Mouse (Mus musculus) hindlimb bud, embryonic 11.5 days (tissue): Measurements from ENCODE around the gene Rrbp1.
A peak's percentile ranks its signal among the peaks of the same experiment; 100 is the strongest.

ENCODE experiments used
- DNase-seq: peaks from one replicate; pipeline ENCODE4 v3.0.0-alpha.2; 2012; ENCODE audit warnings: low read depth, low spot score; ENCODE audit errors: extremely low spot score

Gene Rrbp1

GRCm38 (mm10) chr2:143918831-143919502, 92.1 kb downstream of the Rrbp1 start:
- DNase-seq = no peak

GRCm38 (mm10) chr2:143917622-143918021, 93.4 kb downstream of the Rrbp1 start:
- no peak for DNase-seq

DNA sequence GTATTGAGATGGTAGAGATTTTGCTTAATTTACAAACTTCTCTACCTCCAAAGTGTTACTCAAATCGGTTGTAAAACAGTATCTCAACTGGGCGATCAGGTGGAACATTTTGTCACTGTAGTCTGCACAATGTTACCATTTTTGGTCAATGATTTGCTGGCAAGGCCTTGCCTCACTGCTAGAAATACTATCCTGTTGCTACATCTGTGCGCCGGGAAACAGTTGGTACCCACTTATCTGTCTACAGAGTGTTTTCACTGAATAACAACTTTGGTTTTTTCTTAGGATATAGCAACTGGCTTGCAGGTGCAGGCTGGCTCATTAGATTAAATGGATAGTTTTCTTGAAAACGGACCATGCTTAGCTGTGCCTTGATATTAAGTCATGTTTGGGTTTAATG, 94.8 kb downstream of the Rrbp1 start:
- DNase-seq = no peak

GRCm38 (mm10) chr2:143915600-143916135, 95.4 kb downstream of the Rrbp1 start:
- no peak for DNase-seq

DNA sequence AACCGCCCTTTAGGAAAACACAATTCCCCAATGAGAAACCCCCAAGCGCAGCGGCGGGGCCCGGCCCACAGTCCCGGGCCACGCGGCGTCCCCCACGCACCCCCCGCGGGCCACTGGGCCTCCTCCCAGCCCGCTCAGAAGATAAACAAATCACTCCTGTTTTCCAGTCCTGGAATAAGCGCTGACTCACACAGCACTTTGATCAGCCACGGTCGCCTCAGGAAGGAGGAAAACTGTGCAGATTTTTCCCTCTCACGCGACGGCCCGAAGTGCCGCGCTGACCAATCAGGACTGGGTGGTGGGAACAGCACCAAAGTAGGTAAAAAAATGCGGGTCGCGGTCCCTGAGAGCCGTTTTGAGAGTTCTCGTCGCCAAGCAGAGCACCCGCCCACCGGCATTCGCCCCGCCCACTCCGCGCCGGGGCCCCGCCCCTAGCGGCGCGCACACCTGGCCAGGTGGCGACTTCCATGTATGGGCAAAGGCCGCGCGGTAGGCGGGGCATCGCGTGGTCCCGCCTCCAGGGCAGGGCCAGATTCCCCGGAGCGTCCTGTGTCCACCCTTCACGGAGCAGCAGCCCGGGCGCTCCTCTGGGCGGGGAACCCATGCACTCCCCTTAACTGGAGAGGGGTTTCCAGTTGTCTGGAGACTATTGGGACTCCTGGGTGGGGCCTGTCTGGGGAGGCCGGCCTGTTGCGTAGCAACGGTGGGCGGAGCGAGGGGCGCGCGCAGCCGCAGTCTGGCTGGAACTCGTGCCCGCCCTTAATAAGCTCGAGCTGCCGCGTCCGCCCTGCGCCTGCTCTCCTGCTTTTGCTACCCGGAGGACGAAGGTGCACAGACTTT, 96.1 kb downstream of the Rrbp1 start, which contains the start of gene Dstn:
TSS of gene Dstn (plus strand) at position 561 of the 840 bp plus-strand sequence.
- DNase-seq = peak; percentile 64

DNA sequence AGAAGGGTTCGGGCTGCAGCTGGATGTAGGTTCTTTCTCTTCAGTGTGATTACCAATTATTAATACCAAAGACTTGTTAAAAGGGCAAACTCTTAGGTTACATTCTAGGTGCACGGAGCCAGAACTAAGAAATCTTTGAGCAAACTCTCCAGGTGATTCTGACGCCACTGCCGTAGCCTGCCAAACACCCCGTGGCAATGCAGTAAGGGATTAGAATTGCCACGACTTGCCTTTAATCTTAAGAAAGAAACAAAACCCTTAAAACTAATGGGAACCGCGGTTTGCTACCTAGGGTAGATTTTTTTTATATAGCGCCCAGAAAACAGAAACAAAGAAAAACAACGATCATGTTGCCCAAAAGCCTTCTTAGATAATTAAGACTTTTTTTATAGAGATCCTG, 96.8 kb downstream of the Rrbp1 start:
- no peak for DNase-seq

DNA sequence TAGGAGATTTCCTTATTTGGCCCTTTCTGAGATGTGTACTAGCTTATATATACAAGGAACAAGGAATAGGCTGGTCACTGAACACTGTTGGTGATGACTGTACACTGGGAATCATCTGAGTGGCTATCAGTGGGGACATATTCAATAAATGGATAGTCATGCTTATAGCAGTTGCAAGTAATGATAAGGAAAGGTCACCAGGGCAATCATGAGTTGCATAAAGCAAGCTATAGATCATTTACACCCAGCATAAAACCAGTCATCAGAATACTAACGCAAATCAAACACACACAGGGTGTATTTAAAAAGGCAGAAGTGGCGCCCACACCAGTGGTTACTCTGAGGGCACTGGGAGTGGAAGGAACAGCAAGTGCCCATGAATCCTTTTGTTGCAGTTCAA, 98.9 kb downstream of the Rrbp1 start:
- no peak for DNase-seq

- DNase-seq = no peak
Measured at GRCm38 (mm10) chr2:143909230-143909629, 101.8 kb downstream of the Rrbp1 start.

- DNase-seq = no peak
Measured at GRCm38 (mm10) chr2:143904896-143905295, 106.2 kb downstream of the Rrbp1 start.

DNA sequence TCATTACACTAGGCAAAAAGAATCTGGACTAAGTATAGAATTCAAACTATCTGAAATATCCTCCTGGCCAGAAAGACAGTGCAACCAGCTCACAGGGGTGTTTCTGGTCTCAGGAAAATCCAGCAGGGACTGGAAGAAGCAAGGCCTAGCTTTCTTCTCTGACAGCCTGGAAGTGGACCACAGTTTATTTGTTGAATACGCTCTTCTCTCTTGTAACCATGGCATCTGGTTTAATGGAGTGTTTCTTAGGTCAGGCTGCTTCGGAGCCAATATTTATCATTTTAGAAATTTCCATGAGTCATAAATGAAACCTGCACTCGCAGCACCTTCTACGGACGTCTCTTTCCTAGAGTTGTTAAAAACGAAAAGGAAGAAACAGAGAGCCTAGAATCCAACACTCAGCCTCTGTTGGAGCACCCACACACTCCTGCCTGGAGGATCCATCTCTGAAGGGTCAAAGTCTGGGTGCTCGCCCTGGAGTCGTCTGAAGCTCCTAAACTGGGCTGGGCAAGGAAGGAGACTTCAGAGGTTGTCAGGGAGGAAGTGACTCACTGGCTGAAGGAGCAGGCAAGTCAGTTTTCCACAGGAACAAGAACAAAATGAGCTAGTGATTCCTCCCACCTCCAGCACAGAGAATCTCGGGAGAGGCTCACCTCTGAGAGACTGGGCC, 107.6 kb downstream of the Rrbp1 start:
- DNase-seq = no peak

DNA sequence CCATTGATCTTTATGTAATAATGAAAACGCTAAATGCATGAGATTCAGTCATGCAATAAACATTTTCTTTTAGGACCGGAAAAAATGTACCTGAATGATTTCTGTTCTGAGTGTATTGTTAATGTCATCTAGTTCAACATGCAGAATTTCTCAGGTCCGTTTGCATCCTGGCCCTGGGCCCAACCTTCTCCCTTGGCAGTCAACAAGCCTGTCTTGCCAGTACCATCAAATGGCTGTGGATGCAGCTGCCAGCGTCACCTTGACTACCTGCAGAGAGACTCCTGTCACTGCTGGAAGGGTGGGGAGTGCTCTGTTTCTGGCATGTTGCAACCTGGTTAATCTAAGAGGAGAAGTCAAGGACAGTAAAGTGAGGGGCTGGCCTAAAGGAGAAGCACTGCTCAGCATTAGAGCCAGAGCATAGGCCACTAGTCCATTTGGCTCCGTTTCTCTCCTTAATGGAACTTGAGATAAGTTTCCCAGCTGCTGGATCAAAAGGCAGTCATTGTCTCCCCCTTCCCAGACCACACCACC, 110.2 kb downstream of the Rrbp1 start:
- DNase-seq = no peak

- DNase-seq = no peak
Measured at GRCm38 (mm10) chr2:143899470-143900220, 111.4 kb downstream of the Rrbp1 start.
